Mouse (Mus musculus): ENCODE measurements around the gene Cdk5. TPM values are rescaled to one million over a fixed set of nuclear protein-coding genes. Genes with fewer than 3 reads are reported as not detected.

The Cdk5 gene
- polyA plus RNA-seq, 1 experiment from 2014 or later, result 31.1 TPM

DNA sequence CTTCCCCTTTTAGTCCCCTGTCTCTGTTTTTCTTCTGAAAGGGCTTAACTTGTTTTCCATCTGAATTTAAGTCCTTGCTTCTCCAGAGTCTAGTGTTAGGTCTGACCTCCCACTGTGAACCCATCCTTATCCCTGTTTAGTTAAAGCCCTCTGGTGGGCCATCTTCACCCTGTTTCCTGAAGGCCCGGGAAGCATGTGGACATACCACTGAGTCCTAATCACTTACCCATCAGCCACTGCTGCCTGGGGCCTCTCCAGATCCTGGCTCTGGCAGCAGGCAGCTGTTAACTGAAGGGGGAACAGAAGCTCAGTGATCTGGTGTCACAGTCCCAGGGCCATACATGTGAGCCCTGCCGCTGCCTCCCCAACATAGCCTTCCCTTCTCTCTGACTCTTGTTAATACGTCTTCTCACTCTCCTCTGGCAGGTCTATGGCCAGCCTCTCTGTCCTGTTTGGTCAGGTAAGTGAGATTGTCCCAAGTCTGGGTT is 17.9 kb downstream of the Cdk5 start:
- peaks cover 5% of the 10 kb centered on the region; the same call in 1 of the 2 replicates for H3K36me3 ChIP-seq (ENCODE audit: insufficient read depth, low read length)
- WGBS, result 65% methylated on average over 3 of the region's 3 CpGs
- no peak for TF ChIP-seq CTCF (IDR thresholded peaks at IDR 0.05)
- TF ChIP-seq EP300 (IDR thresholded peaks at IDR 0.05), result no peak

DNA sequence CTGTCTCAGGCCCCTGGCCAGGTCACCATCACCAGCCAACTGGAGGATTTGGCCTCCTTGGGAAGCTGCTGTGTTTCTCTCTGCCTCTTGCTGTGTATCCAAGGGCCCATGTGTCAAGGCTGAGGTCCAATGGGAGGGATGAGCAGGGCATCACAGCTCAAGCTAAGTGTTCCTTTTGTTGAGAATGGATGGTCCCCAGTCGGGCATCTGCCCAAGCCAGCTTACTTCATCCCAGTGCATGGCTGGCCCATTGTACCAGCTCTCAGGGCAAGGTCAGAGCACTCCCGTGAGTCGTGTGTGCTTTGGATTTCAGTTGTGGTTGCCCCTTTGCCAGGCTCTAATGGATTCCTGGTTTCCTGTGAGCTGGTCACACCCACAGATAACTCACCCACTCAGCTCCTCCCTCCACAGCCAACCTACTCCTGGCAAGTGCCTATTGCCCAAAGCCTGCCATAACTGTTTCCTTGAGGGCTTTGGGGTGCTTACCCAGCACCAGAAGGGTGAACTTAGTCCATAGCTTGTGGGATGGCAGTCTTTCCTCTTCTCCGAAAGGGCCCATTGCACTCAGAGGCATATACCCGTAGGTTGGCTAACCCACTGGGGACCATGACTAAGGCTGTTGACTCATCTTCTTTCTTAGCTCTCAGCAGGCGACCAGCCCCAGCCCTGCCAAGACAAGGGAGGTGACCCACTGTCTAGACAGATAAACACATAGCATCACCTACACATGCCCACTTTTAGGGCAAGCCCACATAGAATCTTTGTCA is 18.6 kb downstream of the Cdk5 start:
- ATAC-seq (no peak), DNase-seq (ENCODE audit: low spot score) (no peak)
- Histone ChIP-seq H3K9me3 (ENCODE audit: low read length) (no peaks in the 10 kb centered on the region), H3K27ac (ENCODE audit: low read length) (no peak overlapping the region), H3K27me3 (replicated peaks; ENCODE audit: insufficient read depth, low read length) (no peaks in the 10 kb centered on the region), H3K4me1 (ENCODE audit: insufficient read depth, low read depth, low read length) (no peaks in the 10 kb centered on the region), H3K9ac (replicated peaks; ENCODE audit: low read depth) (no peak overlapping the region), H3K36me3 (ENCODE audit: insufficient read depth, low read length) (peaks cover 5% of the 10 kb centered on the region; the same call in 1 of the 2 replicates), H3K4me2 (replicated peaks; ENCODE audit: low read depth, low read length) (no peak overlapping the region), H3K4me3 (ENCODE audit: low read depth, low read length) (no peak overlapping the region)
- 74% methylated on average over 6 of the region's 6 CpGs for WGBS
- TF ChIP-seq EP300 (IDR thresholded peaks at IDR 0.05) (no peak), CTCF (IDR thresholded peaks at IDR 0.05) (no peak)

More for the DNA sequence above, 17.9 kb downstream of the Cdk5 start:
- Histone ChIP-seq H3K9ac (replicated peaks; ENCODE audit: low read depth) (no peak overlapping the region), H3K27me3 (replicated peaks; ENCODE audit: insufficient read depth, low read length) (no peaks in the 10 kb centered on the region), H3K4me2 (replicated peaks; ENCODE audit: low read depth, low read length) (no peak overlapping the region), H3K27ac (ENCODE audit: low read length) (no peak overlapping the region), H3K4me3 (ENCODE audit: low read depth, low read length) (no peak overlapping the region), H3K4me1 (ENCODE audit: insufficient read depth, low read depth, low read length) (no peaks in the 10 kb centered on the region), H3K9me3 (ENCODE audit: low read length) (no peaks in the 10 kb centered on the region)
- ATAC-seq (no peak), DNase-seq (ENCODE audit: low spot score) (peak; percentile 3)

DNA sequence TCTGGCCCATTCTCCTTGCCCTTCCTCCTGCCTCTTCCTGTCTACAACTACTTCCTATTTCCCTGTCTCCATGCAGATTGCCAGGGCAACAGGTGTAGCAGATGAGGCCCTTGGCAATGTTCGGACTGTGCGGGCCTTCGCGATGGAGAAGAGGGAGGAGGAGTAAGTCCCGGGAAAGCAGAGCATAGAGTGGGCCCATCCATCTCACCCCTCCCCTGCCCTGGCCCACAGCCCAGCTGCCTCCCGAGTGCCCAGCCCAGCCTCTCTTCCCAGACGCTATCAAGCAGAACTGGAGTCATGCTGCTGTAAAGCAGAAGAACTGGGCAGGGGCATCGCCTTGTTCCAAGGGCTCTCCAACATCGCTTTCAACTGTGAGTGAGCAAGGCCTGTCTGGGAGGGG is 21.4 kb downstream of the Cdk5 start:
- no peak for ATAC-seq
- H3K9me3 ChIP-seq (ENCODE audit: low read length), result no peaks in the 10 kb centered on the region
- WGBS, result 67% methylated on average over 9 of the region's 9 CpGs
- H3K27me3 ChIP-seq (replicated peaks; ENCODE audit: insufficient read depth, low read length), result no peaks in the 10 kb centered on the region
- H3K27ac ChIP-seq (ENCODE audit: low read length), result no peak overlapping the region
- no peak overlapping the region for H3K4me3 ChIP-seq (ENCODE audit: low read depth, low read length)
- H3K4me1 ChIP-seq (ENCODE audit: insufficient read depth, low read depth, low read length), result no peaks in the 10 kb centered on the region
- H3K36me3 ChIP-seq (ENCODE audit: insufficient read depth, low read length), result peaks cover 5% of the 10 kb centered on the region; the same call in 1 of the 2 replicates
- no peak for DNase-seq (ENCODE audit: low spot score)
- TF ChIP-seq CTCF (IDR thresholded peaks at IDR 0.05), result no peak
- no peak for TF ChIP-seq EP300 (IDR thresholded peaks at IDR 0.05)
- no peak overlapping the region for H3K4me2 ChIP-seq (replicated peaks; ENCODE audit: low read depth, low read length)
- no peak overlapping the region for H3K9ac ChIP-seq (replicated peaks; ENCODE audit: low read depth)

DNA sequence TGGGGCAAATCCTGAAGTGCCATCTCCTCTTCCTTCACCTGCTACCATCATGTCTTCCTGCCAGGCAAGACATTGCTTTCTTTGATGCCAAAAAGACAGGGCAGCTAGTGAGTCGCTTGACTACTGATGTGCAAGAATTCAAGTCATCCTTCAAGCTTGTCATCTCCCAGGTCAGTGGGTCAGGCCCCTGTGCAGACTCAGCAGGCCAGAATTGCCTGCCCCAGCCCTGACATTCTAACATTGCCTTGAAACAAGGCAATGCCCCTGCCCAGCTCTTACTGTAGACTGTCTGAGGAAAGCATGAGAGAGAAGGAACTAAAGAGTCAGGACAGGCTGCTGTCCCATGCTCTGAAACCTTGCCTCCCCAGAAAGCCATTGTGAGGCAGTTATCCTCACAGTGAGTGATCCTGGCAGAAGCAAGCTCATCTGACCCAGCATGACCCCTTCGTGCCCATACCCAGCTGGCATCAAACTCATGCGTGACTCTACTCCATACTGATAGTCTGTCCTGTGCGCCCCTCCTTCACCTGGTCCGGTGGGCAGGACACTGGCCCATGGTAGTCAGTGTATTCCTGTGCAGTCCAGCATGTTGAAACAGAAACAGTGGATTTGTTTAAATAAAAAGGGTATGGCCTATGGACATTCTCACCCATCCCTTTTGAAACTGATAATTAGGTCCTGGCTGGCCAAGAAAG is 22.3 kb downstream of the Cdk5 start:
- no peak for DNase-seq (ENCODE audit: low spot score)
- H3K9ac ChIP-seq (replicated peaks; ENCODE audit: low read depth), result no peak overlapping the region
- ATAC-seq, result no peak
- H3K4me1 ChIP-seq (ENCODE audit: insufficient read depth, low read depth, low read length), result no peaks in the 10 kb centered on the region
- no peaks in the 10 kb centered on the region for H3K36me3 ChIP-seq (ENCODE audit: insufficient read depth, low read length)
- H3K27ac ChIP-seq (ENCODE audit: low read length), result no peak overlapping the region
- no peak overlapping the region for H3K4me3 ChIP-seq (ENCODE audit: low read depth, low read length)
- H3K4me2 ChIP-seq (replicated peaks; ENCODE audit: low read depth, low read length), result no peak overlapping the region
- 89% methylated on average over 5 of the region's 5 CpGs for WGBS
- TF ChIP-seq EP300 (IDR thresholded peaks at IDR 0.05), result no peak
- TF ChIP-seq CTCF (IDR thresholded peaks at IDR 0.05), result no peak
- no peaks in the 10 kb centered on the region for H3K9me3 ChIP-seq (ENCODE audit: low read length)
- H3K27me3 ChIP-seq (replicated peaks; ENCODE audit: insufficient read depth, low read length), result no peaks in the 10 kb centered on the region

DNA sequence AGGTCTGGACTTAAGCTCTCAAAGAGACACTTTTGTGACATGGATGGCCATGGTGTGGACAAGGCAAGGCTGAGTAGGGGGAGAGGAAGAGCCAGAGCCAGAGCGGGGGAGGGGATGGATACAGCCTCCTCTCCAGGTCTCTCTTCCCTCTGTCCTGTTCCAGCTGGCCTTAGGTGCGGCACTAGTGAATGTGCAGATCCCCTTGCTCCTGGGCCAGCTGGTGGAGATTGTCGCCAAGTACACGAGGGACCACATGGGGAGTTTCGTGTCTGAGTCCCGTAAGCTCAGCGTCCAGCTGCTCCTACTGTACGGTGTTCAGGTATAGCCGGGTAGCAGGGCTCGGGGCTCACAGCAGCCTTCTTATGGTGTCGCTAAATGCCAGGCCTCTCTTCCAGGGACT is 23.0 kb downstream of the Cdk5 start:
- WGBS, result 91% methylated on average over 11 of the region's 11 CpGs
- Histone ChIP-seq H3K27ac (ENCODE audit: low read length) (no peak overlapping the region), H3K36me3 (ENCODE audit: insufficient read depth, low read length) (no peaks in the 10 kb centered on the region), H3K4me3 (ENCODE audit: low read depth, low read length) (no peak overlapping the region), H3K4me1 (ENCODE audit: insufficient read depth, low read depth, low read length) (no peaks in the 10 kb centered on the region), H3K4me2 (replicated peaks; ENCODE audit: low read depth, low read length) (no peak overlapping the region), H3K9me3 (ENCODE audit: low read length) (no peaks in the 10 kb centered on the region), H3K9ac (replicated peaks; ENCODE audit: low read depth) (no peak overlapping the region), H3K27me3 (replicated peaks; ENCODE audit: insufficient read depth, low read length) (no peaks in the 10 kb centered on the region)
- ATAC-seq (no peak), DNase-seq (ENCODE audit: low spot score) (no peak)
- no peak for TF ChIP-seq EP300 (IDR thresholded peaks at IDR 0.05)
- no peak for TF ChIP-seq CTCF (IDR thresholded peaks at IDR 0.05)

DNA sequence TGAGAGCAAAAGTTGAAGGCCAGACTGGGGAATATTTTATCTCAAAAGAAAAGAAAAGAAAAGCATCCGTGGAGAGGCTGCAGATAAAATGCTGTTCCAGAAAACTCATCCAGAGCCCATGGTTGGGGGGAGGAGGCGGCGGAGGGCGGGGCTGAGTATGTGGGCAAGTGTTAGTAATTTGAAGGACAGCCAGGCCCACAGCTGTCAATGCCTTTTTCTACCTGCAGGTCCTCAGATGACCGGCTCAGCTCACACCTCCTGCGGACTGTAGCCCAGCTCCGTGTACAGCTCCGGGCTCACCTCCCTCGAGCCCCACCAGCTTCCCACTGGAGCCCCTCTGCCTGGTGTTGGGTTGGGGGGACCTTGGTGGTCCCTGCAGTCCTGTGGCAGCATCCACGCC is 23.6 kb downstream of the Cdk5 start:
- Histone ChIP-seq H3K4me3 (ENCODE audit: low read depth, low read length) (no peak overlapping the region), H3K27me3 (replicated peaks; ENCODE audit: insufficient read depth, low read length) (no peaks in the 10 kb centered on the region), H3K4me1 (ENCODE audit: insufficient read depth, low read depth, low read length) (no peaks in the 10 kb centered on the region), H3K9ac (replicated peaks; ENCODE audit: low read depth) (no peak overlapping the region), H3K4me2 (replicated peaks; ENCODE audit: low read depth, low read length) (no peak overlapping the region), H3K27ac (ENCODE audit: low read length) (no peak overlapping the region), H3K9me3 (ENCODE audit: low read length) (no peaks in the 10 kb centered on the region), H3K36me3 (ENCODE audit: insufficient read depth, low read length) (no peaks in the 10 kb centered on the region)
- ATAC-seq (no peak), DNase-seq (ENCODE audit: low spot score) (no peak)
- no peak for TF ChIP-seq EP300 (IDR thresholded peaks at IDR 0.05)
- no peak for TF ChIP-seq CTCF (IDR thresholded peaks at IDR 0.05)
- 80% methylated on average over 10 of the region's 10 CpGs for WGBS
